In the genomic region with DNA sequence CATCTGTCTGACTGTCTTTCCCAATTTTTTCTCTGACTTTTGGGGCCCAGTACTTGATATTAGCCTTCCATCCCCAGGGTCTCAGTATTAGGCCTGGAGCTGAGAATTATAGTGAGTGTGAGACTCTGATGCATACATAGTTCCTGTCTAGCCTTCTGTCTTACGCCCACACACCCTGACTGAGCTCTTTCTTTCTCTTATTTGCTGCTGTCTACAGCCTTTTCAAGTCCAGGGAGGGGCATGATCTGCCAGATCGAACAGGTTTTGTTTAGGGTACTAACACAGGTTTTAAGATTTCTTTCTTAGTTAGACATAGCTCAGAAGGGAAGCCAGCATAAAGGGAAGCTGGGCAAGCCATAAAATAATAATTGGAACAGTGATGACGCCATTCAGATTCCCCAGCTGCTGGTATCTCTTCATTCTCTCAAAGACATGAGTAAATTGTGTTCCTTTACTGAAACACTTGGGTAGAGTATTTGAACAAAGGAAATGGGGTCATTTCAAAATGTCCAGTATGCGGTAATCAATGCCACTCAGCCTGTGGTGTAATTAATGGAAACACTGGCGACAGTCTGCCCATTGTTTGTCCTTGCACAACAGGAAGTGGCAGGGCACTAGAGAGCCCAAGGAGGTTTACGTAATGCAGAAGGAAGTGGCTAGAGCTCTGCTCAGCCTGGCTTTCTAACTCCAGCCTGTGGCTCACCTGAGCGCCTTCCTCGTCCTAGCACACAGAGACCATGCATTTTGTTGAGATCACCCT, we compare ENCODE assay signal across 8 mouse cellular contexts.
DNase-seq lines count a peak whose midpoint lies in the region; ATAC-seq and TF ChIP-seq lines count a peak whose summit lies in the region.

No protein-coding gene starts in this region.

- peaks cover 25% of the 10 kb centered on the region for H3K4me1 ChIP-seq in G1E (ENCODE audit: insufficient read depth, low read depth, low read length)
- H3K4me1 ChIP-seq in liver, adult 2 months (ENCODE audit: control insufficient read depth, insufficient read depth, low read length), result peaks cover 25% of the 10 kb centered on the region

- no peaks in the 10 kb centered on the region for H3K79me2 ChIP-seq in liver, adult 2 months (ENCODE audit: control insufficient read depth, insufficient read depth, low read length)

- intact Hi-C loops in left cerebral cortex, postnatal 14 days (cut with DNase I), result no loop called here

- H3K9ac ChIP-seq in liver, adult 2 months (ENCODE audit: low read depth, low read length), result peak overlapping the region; percentile 38; the same call in 1 of the 2 replicates

- H3K4me3 ChIP-seq in G1E (ENCODE audit: low read depth, low read length), result no peak overlapping the region
- H3K4me3 ChIP-seq in liver, adult 2 months (ENCODE audit: insufficient read depth, low read depth, low read length), result no peak overlapping the region

- H3K36me3 ChIP-seq in G1E (replicated peaks), result peaks cover 26% of the 10 kb centered on the region
- no peaks in the 10 kb centered on the region for H3K36me3 ChIP-seq in liver, adult 2 months (ENCODE audit: control insufficient read depth, insufficient read depth, low read length)

- no peak for TF ChIP-seq POLR2A in liver, adult 2 months (IDR thresholded peaks at IDR 0.05; ENCODE audit: extremely low read depth, insufficient read depth, low read length)

- ATAC-seq in frontal cortex, adult (ENCODE audit: low TSS enrichment), result peak; percentile 73
- peak; percentile 6; the same call in 1 of the 2 replicates for ATAC-seq in G1E (ENCODE audit: extremely low read depth, insufficient number of reproducible peaks, low FRiP score, poor library complexity, severe bottlenecking)
- ATAC-seq in granulocyte monocyte progenitor cell, adult 5-6 weeks (replicated peaks; ENCODE audit: poor library complexity, severe bottlenecking), result peak; percentile 95
- ATAC-seq in neutrophil, adult 5-6 weeks (ENCODE audit: extremely low read depth, insufficient number of reproducible peaks, low FRiP score, poor library complexity, severe bottlenecking), result peak; percentile 97

- no peak for DNase-seq in frontal cortex, postnatal 36 days (ENCODE audit: low spot score in 2 of 2)
- DNase-seq in G1E (ENCODE audit: low spot score), result no peak
- peak; percentile 90 for DNase-seq in liver, adult 2 months (ENCODE audit: extremely low read depth, low read depth, low spot score)
- no peak for DNase-seq in gastrocnemius, postnatal 25 days
- no peak for DNase-seq in left cerebral cortex, postnatal 14 days (ENCODE audit: low spot score in 2 of 2)

- H3K9me3 ChIP-seq in G1E (replicated peaks), result no peaks in the 10 kb centered on the region

- 28% methylated on average over 8 of the region's 8 CpGs for WGBS in liver, adult 2 months

- no peak for TF ChIP-seq CTCF in G1E (IDR thresholded peaks at IDR 0.05; ENCODE audit: low read depth, low read length)
- no peak for TF ChIP-seq CTCF in liver, adult 2 months (IDR thresholded peaks at IDR 0.05; ENCODE audit: low read depth, low read length)

- H3K27me3 ChIP-seq in G1E (ENCODE audit: insufficient read depth, low read length), result no peaks in the 10 kb centered on the region
- H3K27me3 ChIP-seq in liver, adult 2 months (ENCODE audit: control insufficient read depth, insufficient read depth, low read length), result no peaks in the 10 kb centered on the region

- H3K27ac ChIP-seq in liver, adult 2 months (replicated peaks; ENCODE audit: insufficient read depth, low read depth, low read length), result peak overlapping the region; percentile 84

Comparison
In these comparisons a context has a peak if more than half of its experiments do, and no peak if none do; other contexts are left out.
1. ATAC-seq: peak in every context shown above with its lines; median percentile 97 in neutrophil, adult 5-6 weeks; 95 in granulocyte monocyte progenitor cell, adult 5-6 weeks; 73 in frontal cortex, adult; 6 in G1E.